Mouse (Mus musculus) intestine, embryonic 16.5 days (tissue): Measurements from ENCODE around the gene Cwh43. TPM values are rescaled to one million over a fixed set of nuclear protein-coding genes. Genes with fewer than 3 reads are reported as not detected.

Source experiments
- polyA plus RNA-seq: library from polyadenylated mRNA; unstranded; fragments of >200 nt; fragmentation: Nextera tagmentation; extraction: Ambion mirVana; gene quantifications from 2 replicates; pipeline ENCODE4 v1.2.1, GENCODE M21; 2015

The Cwh43 gene
- polyA plus RNA-seq, 1 experiment from 2014 or later, result 0.13 TPM

Other genes with a start within 250 kb of the Cwh43 start
- 22.1 and 22.6 TPM in 2 replicates for gene Fryl, start 149.5 kb upstream of the Cwh43 start, polyA plus RNA-seq
- 250 and 270 TPM in 2 replicates for gene Ociad1, start 113.3 kb upstream of the Cwh43 start, polyA plus RNA-seq
- gene Ociad2, start 65.0 kb upstream of the Cwh43 start, polyA plus RNA-seq, result 273 and 289 TPM in 2 replicates
- 14.8 and 14.9 TPM in 2 replicates for gene Dcun1d4, start 74.9 kb downstream of the Cwh43 start, polyA plus RNA-seq
- 7.2 and 10.3 TPM in 2 replicates for gene Lrrc66, start 226.5 kb downstream of the Cwh43 start, polyA plus RNA-seq
- gene Sgcb, start 241.7 kb downstream of the Cwh43 start, polyA plus RNA-seq, result 16.5 and 16.6 TPM in 2 replicates
- 0.31 and 0.55 TPM in 2 replicates for gene Spata18, start 245.3 kb downstream of the Cwh43 start, polyA plus RNA-seq